Mouse (Mus musculus): ENCODE measurements around the gene Bcl6. TPM values are rescaled to one million over a fixed set of nuclear protein-coding genes. Genes with fewer than 3 reads are reported as not detected.
A peak's percentile ranks its signal among the peaks of the same experiment; 100 is the strongest.

The Bcl6 gene
- total and polyA plus RNA-seq, 3 experiments, result 0.20 to 0.60 (median 0.25) TPM

DNA sequence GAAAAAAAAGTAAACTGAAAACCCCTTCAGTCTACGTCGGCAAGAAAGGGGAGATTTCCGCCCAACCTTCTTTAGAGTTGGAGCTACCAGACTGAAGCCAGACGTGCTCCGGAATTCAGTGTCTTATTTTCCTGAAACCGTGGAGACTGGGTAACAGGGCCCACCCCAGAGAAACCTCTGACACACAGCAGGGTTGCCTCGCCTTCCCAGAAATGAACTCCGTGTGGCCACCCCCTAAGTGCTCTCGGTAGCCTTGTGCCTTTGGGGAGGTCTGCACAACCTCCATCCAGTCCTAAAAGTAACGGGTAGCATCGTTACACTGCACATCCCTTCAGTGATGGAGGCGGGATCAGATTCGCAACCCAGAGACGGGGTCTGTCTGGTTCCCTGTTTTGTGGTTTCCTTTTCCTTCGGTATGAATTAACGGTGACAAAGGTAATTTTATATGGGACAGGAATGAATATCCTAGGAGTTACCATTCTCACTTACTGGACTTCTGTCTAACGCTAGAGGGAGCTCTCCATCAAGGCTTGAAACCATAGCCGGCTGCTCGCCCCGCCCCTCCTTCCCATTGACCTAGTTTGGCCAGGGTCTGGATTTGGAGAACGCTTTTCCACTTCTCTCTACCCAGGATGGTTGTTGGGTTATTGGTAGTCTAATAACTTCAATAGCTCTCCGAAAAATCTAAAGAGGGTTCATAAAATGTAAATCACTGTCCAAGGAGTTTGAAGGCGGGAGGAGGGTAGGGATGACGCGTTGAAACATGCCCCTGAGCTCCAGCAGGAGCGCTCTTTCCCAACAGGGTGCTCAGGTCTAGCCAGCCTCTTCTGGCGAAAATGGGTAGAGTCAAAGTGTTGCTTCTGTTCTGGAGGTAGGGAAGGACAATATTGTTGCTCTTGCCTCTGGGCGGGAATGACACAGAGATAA lies 6.5 kb downstream of the Bcl6 start (continued):
- TF ChIP-seq NRF1 (IDR thresholded peaks at IDR 0.05; ENCODE audit: low read depth, low read length), result no peak
- no peak; the same call in 1 of the 2 replicates for TF ChIP-seq MAZ (IDR thresholded peaks at IDR 0.05; ENCODE audit: low read depth, low read length)
- TF ChIP-seq CTCF (conservative IDR thresholded peaks at IDR 0.05 in 1 of 2, IDR thresholded peaks at IDR 0.05 in 1 of 2; ENCODE audit: low read depth in 2 of 2, low read length in 2 of 2), result peak; percentile 78 to 86
- TF ChIP-seq SIN3A (IDR thresholded peaks at IDR 0.05; ENCODE audit: low read length), result no peak
- TF ChIP-seq CHD2 (IDR thresholded peaks at IDR 0.05; ENCODE audit: low read length), result no peak
- TF ChIP-seq PAX5 (IDR thresholded peaks at IDR 0.05; ENCODE audit: low read length), result no peak
- no peak for TF ChIP-seq MYC (IDR thresholded peaks at IDR 0.05; ENCODE audit: low read depth, low read length)
- peak; percentile 18; the same call in 1 of the 2 replicates for TF ChIP-seq IRF4 (IDR thresholded peaks at IDR 0.05; ENCODE audit: low read depth, low read length)
- no peak for TF ChIP-seq USF1 (IDR thresholded peaks at IDR 0.05; ENCODE audit: low read depth, low read length)
- TF ChIP-seq ZC3H11A (IDR thresholded peaks at IDR 0.05; ENCODE audit: low read depth, low read length), result peak; percentile 39
- no peak for TF ChIP-seq JUND (conservative IDR thresholded peaks at IDR 0.05; ENCODE audit: low read depth, low read length)

- in situ Hi-C loops (cut with MboI; ENCODE audit: low pct_ligation_motif_present, low pct_unique_long_range_greater_than_20kb, low sequenced_read_pairs) (loop anchor here (5.0 to 25.0 kb wide), 5 partner anchors 656 to 1281 kb away; no protein-coding TSS in a partner anchor), dilution Hi-C loops (cut with MboI; ENCODE audit: extremely low pct_ligation_motif_present, extremely low pct_unique_long_range_greater_than_20kb, low sequenced_read_pairs) (no loop called here)
- Histone ChIP-seq H3K79me2 (replicated peaks; ENCODE audit: control insufficient read depth, extremely low read depth, insufficient read depth, poor library complexity, severe bottlenecking) (no peaks in the 10 kb centered on the region), H3K36me3 (replicated peaks in 1 of 2; ENCODE audit: control insufficient read depth in 1 of 2, insufficient read depth in 1 of 2, low read length in 1 of 2) (no peaks in the 10 kb centered on the region), H3K27me3 (replicated peaks) (peaks cover 22% of the 10 kb centered on the region), H3K9ac (ENCODE audit: insufficient read depth, low read depth) (no peak overlapping the region), H3K4me1 (ENCODE audit: control insufficient read depth in 1 of 2, insufficient read depth in 2 of 2) (peaks cover 6 to 27% of the 10 kb centered on the region in 2 experiments), H3K9me3 (replicated peaks; ENCODE audit: low read length) (no peaks in the 10 kb centered on the region), H3K4me2 (ENCODE audit: insufficient read depth, low read depth, poor library complexity, severe bottlenecking) (no peak overlapping the region), H3K4me3 (replicated peaks in 1 of 3; ENCODE audit: low read depth in 2 of 3, low read length in 2 of 3, poor library complexity in 1 of 3) (no peak overlapping the region), H3K27ac (ENCODE audit: insufficient read depth, low read depth) (no peak overlapping the region)
- no peak for DNase-seq (ENCODE audit: extremely low read depth)
- TF ChIP-seq ZC3H11A (IDR thresholded peaks at IDR 0.05; ENCODE audit: low read depth, low read length) (no peak), CHD2 (IDR thresholded peaks at IDR 0.05; ENCODE audit: low read length) (no peak), POLR2AphosphoS2 (IDR thresholded peaks at IDR 0.05; ENCODE audit: low read depth, low read length) (no peak), PAX5 (IDR thresholded peaks at IDR 0.05; ENCODE audit: low read length) (no peak), TCF12 (IDR thresholded peaks at IDR 0.05; ENCODE audit: low read depth, low read length) (no peak), IRF4 (IDR thresholded peaks at IDR 0.05; ENCODE audit: low read depth, low read length) (no peak), NELFE (IDR thresholded peaks at IDR 0.05; ENCODE audit: low read depth, low read length) (no peak)
Observed at GRCm38 (mm10) chr16:23980991-23981720, 7.5 kb downstream of the Bcl6 start.
